Mouse (Mus musculus) kidney, adult 2 months (tissue): ENCODE data around the gene Hexb. TPM values are rescaled to one million over a fixed set of nuclear protein-coding genes. Genes with fewer than 3 reads are reported as not detected.
A peak's percentile ranks its signal among the peaks of the same experiment; 100 is the strongest.
"Not testable (repeated sequence)": the region's sequence is repeated elsewhere in the genome, so short reads cannot be mapped to it uniquely, and the experiment has no call there.

Experiments used
- DNase-seq: peaks from one replicate; pipeline ENCODE4 v3.0.0; 2021
- H3K27ac ChIP-seq: fragments of 200-500 bp; 2 replicates; pipeline ENCODE4 v1.5.1; 2012; ENCODE audit warnings: low read depth, low read length, control low read depth, inconsistent platforms; ENCODE audit not compliant: insufficient read depth
- H3K27me3 ChIP-seq: fragments of 200-500 bp; replicated peaks from 2 replicates; pipeline ENCODE4 v1.6.1; 2012; ENCODE audit warnings: mild to moderate bottlenecking, moderate library complexity, low read length, inconsistent platforms; ENCODE audit not compliant: control insufficient read depth, insufficient read depth
- H3K36me3 ChIP-seq: fragments of 200-500 bp; 2 replicates; pipeline ENCODE4 v1.6.1; 2012; ENCODE audit warnings: mild to moderate bottlenecking, moderate library complexity, low read length, inconsistent platforms; ENCODE audit not compliant: control insufficient read depth, insufficient read depth
- H3K4me1 ChIP-seq: fragments of 200-500 bp; 2 replicates; pipeline ENCODE4 v1.6.1; 2011; ENCODE audit warnings: low read length; ENCODE audit not compliant: control insufficient read depth, insufficient read depth
- H3K4me3 ChIP-seq: fragments of 200-500 bp; 2 replicates; pipeline ENCODE4 v1.5.1; 2011; ENCODE audit warnings: mild to moderate bottlenecking, low read depth, low read length, control low read depth; ENCODE audit not compliant: insufficient read depth
- CTCF ChIP-seq: fragments of 200-500 bp; conservative IDR thresholded peaks from 2 replicates; pipeline ENCODE4 v1.5.1; 2011; ENCODE audit warnings: low read depth, mild to moderate bottlenecking, control low read depth, low read length, moderate library complexity, mixed read lengths; ENCODE audit not compliant: insufficient read depth, insufficient read length
- POLR2A ChIP-seq: fragments of 200-500 bp; IDR thresholded peaks from one replicate; pipeline ENCODE4 v1.6.1; 2011; ENCODE audit warnings: low read depth, low read length, control low read depth
- WGBS: fragments of 180-500 bp; shearing (Covaris S2); methylation state at CpG from one replicate; pipeline ENCODE4 v1.1.7; 2018; 5-methylcytosine and 5-hydroxymethylcytosine counted together
- polyA plus RNA-seq: library from polyadenylated mRNA; depleted of rRNA; stranded (reverse); fragments of >200 nt; gene quantifications from 2 replicates; pipeline ENCODE4 v1.2.3, GENCODE M21; 2012; rRNA removed

Hexb gene
- polyA plus RNA-seq, 1 experiment: 149 TPM

DNA sequence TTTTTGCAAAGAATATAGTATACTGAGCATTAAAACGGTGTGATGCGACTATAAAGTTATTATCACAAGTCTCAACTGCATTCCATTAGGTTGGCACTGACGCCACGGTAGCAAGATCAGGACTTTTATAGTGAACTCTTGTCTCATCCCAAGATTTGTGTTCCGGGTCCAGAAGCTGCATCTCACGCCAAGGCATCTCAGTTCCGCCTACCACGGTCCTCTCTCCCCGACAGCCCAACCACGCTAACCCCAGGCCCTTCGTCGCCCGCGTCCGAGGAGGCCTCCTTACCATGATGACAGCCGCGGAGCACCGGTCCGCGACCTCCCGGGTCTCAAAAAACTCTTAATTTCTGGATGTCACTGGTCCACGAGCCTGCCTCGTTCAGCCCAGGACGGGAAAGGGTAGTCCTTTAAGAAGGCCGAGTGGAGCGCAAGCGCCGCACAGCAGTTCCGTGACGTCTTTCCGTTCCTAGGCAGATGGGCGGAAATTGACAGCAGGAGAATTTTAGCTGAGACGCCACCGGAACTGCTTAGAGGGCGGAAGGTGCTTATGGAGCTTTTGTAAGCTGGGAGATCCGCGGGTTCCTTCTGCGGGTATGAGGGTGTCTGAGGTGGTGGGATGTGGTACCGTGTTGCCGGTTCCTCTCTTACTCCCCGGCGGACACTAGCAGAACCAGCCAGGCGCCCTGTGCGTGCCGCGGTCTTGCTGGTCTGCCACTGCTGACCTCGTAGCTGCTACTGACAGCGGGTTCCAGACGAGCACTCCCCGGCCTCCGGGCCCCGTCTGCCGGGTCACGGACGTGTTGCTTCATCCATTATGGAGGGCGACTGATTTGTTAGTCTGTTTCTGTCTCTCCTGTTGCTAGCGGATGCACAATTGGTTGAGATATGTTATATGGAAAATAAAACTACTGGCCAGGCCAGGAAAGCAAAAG, 60.4 kb downstream of the Hexb start, which contains the start of the genes Gfm2 and Nsa2:
Gene Gfm2 (plus strand): TSS at position 472 of the 935 bp plus-strand sequence.
Gene Nsa2 (minus strand): TSS at position 472 of the 935 bp plus-strand sequence.
- H3K27me3 ChIP-seq: no peaks in the 10 kb centered on the region
- H3K4me1 ChIP-seq: no peaks in the 10 kb centered on the region
- peak within 1 kb of the TSS; percentile 89 for H3K4me3 ChIP-seq
- under 1% methylated on average over 57 of the region's 57 CpGs for WGBS
- DNase-seq: peak; percentile 95
- H3K36me3 ChIP-seq: peaks cover 2% of the 10 kb centered on the region
- TF ChIP-seq CTCF (no peak), POLR2A (peak; percentile 5)
- H3K27ac ChIP-seq: peak within 1 kb of the TSS; percentile 84

- H3K4me3 ChIP-seq, H3K27me3 ChIP-seq, H3K4me1 ChIP-seq, DNase-seq, H3K27ac ChIP-seq, H3K36me3 ChIP-seq: not testable (repeated sequence)
- no CpG with 5 or more reads among the region's 2 CpGs for WGBS
These were observed 67.7 kb downstream of the Hexb start for GRCm38 (mm10) chr13:97130413-97130812.

DNA sequence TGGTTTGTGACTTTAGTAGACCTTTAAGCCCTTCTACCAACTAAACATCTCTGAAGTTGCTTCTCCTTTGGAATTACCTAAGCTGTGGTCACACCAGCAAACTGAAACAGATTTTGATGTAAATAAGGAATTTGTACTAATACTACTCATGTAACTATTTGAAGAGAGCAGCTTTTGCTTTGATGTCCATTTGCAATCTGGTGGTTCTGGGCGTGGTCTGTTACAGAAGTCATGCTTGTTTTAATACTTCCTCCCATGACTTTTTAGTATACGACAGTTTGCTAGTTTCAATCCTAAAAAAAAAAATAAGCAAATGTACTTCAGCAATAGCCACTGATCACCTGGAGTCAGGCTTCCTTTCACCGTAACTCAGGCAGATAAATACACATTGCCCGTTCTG, 68.5 kb downstream of the Hexb start:
- not testable (repeated sequence) for DNase-seq, H3K4me3 ChIP-seq
- 85% methylated on average over 4 of the region's 4 CpGs for WGBS

More for the DNA sequence above, 68.5 kb downstream of the Hexb start:
- H3K27me3 ChIP-seq, H3K36me3 ChIP-seq, H3K4me1 ChIP-seq, H3K27ac ChIP-seq: not testable (repeated sequence)

Other genes starting within 250 kb of the Hexb start
- 0.22 and 0.49 TPM in 2 replicates for gene 1700029F12Rik, start 164.0 kb downstream of the Hexb start, polyA plus RNA-seq
- gene Fam169a, start 131.1 kb downstream of the Hexb start, polyA plus RNA-seq: 0.06 and 0.23 TPM in 2 replicates
- gene Gm6169, start 99.1 kb downstream of the Hexb start, polyA plus RNA-seq: 0.92 and 1.8 TPM in 2 replicates
- gene Gfm2, start 60.4 kb downstream of the Hexb start, polyA plus RNA-seq: 32.1 and 32.3 TPM in 2 replicates
- gene Nsa2, start 60.4 kb downstream of the Hexb start, polyA plus RNA-seq: 25.4 and 32.5 TPM in 2 replicates
- 2.7 and 3.6 TPM in 2 replicates for gene Enc1, start 42.7 kb upstream of the Hexb start, polyA plus RNA-seq